Mouse (Mus musculus) retina, postnatal 7 days (tissue): ENCODE measurements around the gene Pheta2.
A peak's percentile ranks its signal among the peaks of the same experiment; 100 is the strongest.
"Not testable (repeated sequence)": the region's sequence is repeated elsewhere in the genome, so short reads cannot be mapped to it uniquely, and the experiment has no call there.

Experiments used
- DNase-seq: peaks from one replicate; pipeline ENCODE4 v3.0.0-alpha.2; 2012; ENCODE audit warnings: low read depth, low spot score

Pheta2 gene

DNA sequence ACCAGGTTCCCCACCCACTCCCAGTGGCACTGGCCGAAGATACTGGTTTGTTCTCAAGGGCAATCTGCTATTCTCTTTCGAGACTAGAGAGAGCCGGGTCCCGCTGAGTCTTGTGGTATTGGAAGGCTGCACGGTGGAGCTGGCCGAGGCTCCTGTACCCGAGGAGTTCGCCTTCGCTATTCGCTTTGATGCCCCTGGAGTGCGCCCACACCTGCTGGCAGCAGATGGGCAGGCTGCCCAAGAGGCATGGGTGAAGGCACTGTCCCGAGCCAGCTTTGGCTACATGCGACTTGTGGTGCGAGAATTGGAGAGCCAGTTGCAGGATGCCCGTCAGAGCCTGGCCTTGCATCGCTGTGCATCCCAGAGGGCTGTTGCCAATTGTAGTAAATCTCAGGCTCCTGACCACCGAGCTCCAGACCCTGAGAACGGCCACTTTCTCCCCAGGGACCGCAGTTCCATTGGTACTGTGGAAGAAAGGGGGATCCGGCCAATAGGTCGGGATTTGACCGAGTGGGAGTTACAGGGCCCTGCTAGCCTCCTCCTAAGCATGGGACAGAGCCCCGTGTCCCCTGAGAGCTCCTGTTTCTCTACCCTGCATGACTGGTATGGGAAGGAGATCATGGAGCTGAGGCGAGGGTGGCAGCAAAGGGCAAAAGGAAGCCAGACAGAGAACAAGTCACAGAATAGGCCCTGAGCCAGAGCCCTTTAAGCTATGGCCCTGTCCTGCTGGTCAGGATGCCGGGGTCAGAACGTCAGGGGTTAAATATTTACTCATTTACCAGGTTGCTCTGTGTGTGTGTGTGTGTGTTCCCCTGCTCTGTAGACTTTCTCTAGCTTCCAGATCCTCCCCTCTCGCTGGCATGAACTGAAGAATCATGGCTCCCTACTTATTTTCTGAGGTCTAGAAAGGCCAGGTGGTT is 4.9 kb downstream of the Pheta2 start:
- no peak for DNase-seq

DNA sequence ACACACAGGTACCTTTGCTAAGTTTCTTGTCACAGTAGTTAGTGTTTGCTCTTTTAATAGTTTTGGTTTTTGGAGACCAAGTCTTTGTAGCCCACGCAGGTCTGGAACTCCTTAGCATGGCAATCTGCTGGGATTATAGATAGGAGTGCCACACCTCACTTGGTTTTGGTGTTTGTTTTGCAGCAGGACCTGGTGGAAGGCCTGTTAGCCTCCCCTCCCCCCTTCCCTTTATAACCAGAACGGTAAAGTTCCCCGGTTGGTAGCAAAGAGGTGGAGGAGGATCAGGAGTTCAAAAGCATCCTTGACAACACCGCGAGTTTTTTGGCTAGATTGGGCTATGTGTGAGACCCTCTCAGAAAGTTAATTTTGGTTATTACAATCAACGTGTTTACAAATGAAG is 6.2 kb downstream of the Pheta2 start:
- DNase-seq, result no peak

DNA sequence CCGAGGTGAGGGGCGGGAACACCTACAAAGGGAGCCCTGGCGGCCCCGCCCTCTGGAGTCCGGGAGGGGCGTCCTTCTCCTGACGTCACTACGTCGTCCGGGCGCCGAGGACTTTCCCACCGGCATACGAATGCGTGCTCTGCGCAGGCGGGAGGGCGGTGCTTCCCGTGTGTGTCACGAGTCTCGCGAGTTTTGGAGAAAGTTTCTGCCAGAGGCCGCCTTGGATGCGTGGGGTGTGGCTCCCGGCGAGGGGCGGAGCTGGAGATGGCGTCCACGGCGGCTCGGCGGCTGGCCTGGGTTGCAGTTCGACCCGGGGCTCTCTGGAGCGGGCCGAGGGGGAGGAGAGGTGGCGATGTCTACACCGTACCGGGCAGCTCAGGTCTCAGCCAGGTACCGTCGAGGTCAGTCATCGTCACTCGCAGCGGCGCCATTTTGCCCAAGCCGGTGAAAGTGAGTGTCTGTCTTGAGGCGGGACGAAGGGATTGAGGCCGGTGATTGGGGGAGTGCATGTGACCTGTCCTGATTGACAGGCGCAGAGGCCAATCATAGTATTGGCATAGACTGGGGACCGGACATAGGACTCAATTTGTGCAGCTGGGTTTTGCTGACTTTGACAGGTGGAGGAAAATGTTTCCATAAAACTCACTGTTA is 7.2 kb downstream of the Pheta2 start:
- peak; percentile 99 for DNase-seq

DNA sequence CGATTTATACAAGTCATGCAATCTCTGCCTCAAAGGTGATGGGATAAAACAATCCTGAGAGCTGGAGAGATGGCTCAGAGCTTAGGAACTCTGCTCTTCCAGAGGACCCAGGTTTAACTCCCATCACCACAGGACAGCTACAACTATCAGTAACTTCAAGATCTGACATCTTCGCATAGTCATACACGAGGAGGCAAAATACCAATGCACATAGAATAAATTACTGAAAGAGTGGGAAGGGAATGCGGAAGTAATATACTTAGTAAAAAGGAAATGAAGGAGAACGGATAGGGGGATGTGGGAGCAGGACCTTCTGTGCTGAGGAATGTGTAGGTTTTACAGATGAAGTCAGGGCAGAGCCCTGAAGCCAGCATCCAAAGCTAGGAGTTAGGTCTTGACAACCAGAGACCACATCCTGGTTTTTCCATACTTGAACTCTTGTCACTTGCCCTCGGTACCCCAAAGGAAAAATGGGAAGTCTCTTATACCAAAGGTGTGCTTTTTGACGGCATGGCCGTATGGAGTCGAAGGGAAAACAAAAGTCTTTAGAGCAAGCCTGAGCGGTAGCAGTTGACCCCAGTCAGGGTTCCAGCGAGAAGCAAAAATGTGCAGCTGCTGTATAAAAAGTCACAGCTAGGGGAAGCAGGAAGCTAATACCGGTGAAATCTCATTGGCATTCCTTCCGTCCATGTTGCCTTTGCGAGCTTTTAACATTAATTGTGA is 8.0 kb downstream of the Pheta2 start:
- DNase-seq, result no peak

DNA sequence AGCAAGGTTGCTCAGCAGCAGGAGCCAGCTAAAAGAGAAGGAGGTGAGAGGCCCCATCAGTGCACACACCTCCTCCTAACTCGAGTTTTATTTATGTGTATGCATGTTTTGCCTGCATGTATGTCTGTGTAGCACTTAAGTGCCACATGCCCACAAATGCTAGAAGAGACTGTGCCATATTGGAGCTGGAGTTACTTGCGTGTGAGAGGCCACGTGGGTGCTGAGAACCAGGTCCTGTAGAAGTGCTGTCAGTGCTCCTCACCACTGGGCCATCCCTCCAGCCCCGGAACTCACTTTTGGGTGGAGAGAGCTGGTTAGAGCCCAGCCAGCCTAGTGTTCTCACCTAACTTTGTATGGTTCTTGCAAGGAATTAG is 8.5 kb downstream of the Pheta2 start:
- DNase-seq, result no peak

DNA sequence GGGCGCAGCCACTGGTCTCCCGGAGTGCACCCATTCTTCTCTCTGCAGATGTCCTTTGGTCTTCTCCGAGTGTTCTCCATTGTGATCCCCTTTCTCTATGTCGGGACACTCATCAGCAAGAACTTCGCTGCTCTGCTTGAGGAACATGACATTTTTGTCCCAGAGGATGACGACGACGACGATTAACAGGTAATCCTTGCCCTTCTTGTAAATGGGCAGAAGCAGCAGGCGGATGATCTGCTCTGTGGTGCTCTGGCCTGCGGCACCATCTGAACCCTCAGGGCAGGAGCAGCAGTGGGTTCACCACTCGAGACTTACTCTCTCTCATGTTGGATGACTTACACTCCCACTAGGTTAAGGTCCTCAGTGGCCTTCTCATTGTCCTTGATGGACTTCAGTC is 9.1 kb downstream of the Pheta2 start:
- no peak for DNase-seq

DNA sequence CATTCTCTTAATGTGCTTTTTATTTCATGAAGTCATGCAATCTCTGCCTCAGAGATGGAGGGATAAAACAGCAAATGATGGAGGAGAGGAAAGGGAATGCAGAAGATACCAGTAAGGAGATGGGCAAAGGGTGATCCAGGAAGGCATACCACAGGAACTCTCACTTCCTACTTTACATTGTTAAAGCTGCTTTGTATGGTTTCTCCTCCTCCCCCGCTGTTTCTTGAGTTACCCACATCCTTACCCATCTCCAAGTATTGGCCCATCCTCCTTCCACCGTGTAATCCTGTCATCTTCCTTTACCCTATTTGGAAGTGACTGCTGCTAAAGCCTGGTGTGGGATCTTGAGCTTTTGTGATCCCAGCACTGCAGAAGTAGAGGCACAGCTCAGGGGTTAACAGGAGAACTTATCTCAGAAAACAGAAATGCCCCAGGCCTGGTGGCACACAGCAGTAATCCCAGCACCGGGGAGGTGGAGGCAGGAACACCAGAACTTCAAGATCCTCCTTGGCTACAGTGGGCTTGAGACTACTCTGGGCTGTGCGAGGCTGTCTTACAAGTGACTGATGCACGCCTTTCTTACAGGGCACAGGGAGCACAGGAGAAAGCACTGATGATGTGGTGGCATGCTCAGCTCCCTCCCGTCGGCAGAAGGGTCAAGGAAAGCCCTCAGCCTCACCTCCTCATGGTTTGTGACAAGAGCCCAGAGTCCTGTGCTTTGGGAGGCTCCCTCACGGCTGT is 9.7 kb downstream of the Pheta2 start:
- no peak for DNase-seq

DNA sequence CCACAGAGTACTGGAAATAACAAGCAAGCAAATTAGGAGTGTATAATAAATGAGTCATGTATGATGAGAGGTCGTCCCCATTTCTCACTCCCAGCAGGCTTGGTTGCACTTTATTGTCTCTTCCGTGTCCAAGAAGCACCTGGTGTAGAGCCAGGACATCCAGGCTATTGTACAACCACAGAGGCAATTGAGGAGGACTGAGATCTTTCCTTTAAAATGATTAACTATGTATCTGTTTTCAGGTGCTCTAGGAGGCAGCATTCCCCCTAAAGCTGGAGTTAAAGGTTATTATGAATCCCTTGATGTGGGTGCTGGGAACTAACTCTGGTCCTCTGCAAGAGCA is 10.2 kb downstream of the Pheta2 start:
- no peak for DNase-seq

DNA sequence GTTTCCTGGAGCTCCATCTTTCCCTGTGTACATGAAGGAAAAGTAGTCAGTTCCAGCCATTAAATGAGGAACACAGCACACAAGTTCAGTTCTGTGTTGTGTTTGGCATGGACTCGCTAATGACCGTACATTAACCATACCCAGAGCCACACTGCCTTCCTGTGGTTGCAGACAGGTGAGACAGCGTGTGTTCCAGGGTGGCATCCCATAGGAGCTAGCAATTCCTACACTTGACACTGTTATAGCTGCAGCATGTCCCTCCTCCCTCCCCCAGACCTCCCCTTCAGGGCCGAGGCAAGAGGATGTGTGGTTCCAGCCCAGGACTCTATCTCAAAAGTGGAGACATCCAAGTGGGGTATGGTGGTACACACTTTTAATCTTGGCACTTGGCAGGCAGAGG is 11.6 kb downstream of the Pheta2 start:
- no peak for DNase-seq

DNA sequence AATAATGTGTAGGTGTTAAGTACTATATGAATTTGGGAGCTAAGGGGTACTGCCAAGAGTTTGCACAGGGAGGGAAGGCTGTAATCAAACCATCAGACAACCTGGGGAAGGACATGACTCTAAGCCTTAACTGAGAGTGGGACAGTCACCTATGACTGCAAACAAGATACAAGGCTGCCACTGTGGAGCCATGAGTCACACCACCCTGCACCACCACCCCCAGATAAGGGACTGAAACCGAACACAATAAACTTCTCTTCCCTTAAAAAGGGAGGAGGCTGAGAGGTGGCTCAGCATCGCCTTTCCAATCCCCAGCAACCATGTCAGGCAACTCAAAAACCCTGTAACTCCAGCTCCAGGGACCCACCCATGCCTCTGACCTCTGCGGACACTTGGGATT is 12.7 kb downstream of the Pheta2 start:
- DNase-seq, result no peak

DNA sequence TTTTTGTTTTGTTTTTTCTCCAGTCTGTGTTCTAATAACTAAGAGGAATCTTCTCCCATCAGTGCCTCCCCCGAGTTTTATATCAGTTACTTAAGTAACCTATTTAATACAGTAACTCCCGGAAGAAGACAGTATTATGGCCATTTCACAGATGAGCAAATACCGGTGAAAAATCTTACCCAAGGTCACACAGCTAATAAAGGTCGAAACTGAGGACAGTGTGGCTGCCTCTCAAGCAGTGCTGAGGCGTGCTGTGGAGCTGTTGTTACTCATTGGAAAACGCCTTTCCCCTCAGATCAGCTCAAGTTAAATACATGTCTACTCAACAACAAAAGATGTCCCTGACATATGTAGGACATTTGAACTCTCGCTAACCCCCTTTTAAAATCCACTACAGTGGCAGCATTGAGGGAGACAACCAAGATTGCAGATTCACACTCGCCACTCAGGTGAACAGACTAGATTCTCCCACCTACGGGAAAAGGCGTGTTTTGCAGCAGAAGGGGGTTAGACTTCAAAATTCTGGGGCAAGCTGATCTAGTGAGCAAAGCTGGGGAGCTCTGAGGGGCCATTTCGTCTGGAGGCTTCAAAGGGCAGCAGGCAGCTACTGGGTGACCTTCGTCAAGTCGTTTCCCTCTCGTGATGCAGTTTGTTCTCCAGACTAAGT is 14.5 kb downstream of the Pheta2 start:
- no peak for DNase-seq

DNA sequence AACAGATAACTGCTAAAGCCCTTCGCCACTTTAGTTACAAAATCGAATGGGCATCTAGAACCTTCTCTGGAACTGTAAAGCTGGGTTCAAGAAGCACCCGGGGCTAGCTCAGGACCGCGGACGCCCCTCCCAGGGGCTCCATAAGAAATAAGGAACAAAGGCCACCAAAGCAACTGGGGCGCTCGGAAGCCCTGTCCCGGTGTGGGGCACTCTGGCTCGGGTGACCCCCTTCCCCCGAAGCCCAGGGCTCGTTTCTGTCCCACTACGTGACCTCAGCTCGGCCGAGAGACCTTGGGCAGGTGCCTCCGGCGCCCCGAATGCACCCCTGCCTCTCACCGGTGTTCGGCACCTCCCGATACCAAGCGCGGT is 15.0 kb downstream of the Pheta2 start:
- DNase-seq, result no peak

DNA sequence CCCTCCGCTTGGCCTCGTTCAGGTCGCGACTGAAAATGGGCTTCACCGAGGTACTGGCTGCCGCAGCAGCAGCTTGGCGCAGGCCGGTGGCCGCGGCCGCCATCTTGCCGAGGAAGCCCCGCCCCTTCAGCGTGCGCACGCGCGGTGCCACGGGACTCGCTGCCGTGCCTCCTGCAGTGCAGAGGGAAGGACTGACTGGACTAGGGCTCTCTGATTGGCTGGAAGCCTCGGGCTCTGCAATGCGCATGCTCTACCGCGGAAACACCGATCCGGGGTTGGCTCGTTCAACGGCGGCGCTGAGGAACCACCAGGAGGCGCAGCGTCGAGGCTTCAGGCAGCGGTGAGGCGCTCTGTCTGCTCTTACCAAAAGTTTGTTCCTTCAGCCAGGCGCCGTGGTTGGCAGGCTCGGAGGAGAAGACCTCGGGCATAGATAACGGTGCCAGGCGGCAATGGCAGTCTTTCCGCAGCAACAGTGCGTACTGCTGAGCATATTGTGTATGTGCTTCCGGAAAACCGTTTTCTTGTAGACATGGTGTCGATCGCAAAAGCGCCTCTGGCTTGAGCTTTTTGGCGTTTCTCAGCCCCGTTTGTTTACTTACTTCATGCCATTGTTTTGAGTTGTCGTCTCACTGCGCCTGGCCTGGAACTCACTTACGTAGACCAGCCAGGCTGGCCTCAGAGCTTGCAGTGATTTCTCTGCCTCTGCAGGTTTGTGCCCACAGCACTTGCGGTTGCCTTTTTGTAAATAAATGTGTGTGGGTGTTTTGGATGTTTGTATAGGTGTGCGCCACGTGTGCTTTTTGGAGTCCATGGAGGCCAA is 15.6 kb downstream of the Pheta2 start, which contains the start of gene Ndufa6:
Ndufa6 (minus strand) TSS at position 197 of the 820 bp plus-strand sequence.
- peak; percentile 95 for DNase-seq

DNA sequence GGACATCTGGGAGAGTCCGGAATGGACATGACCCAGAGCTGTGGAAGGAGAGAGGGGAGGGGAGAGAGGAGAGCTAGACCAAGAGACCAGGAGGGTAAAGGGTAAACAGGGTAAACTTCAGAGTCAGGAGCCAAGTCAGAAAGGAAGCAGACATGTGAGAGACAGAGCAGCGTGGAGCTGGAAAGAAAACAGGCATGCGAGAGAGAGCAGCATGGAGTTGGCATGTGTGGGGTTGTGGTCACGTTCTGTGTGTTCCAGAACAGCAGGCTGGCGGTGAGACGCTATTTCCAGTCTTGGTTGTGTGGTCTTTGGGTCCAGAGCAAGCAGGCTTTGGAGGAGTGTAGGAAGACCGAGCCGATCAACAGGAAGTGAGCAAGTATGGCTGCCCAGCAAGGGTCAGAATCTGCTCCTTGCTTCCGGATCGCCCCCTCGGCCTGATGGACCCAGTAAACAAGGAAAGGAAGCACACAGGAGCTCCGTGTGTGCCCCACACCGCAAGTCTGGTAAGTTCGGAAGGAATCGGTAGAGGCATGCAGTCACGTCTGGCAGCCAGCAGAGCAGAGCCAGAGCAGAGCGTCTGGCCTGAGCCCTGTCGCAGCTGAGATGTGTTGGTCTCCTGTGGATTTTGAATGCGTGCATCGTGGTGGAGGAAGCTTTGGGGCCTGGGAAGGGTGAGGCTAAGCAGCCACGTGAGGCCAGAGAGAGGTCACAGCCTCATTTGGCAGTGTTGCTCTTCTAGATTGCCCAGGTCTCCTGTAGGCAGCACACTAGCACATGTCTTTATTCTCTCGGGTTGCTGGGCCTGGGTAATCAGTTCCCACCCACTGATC is 19.9 kb downstream of the Pheta2 start:
- DNase-seq, result no peak

DNA sequence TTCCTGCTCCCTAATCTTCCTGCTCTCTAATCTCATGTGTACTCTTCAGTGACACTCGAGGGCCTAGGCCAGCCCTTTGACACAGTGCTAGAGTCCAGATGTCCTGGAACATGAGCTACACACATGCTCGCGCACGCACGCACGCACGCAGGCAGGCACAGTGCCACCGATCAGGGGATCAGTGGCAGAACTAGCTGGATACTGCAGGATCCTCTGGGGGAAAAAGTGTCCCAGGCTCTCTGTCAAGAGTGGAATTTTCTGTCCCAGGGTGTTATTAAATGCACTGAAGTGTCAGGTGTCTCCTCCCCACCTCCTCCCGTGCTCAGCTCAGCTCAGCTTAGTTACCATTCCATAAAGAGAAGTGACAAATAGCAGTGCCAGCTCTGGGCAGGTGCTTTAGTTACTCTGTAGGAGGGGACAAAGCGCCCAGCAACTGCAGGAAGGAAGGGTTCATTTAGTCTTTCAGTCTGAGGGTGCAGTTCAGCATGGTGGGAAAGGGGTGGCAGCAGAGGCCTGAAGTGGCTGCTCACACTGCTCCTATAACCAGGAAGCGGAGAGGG is 22.8 kb downstream of the Pheta2 start:
- no peak for DNase-seq

DNA sequence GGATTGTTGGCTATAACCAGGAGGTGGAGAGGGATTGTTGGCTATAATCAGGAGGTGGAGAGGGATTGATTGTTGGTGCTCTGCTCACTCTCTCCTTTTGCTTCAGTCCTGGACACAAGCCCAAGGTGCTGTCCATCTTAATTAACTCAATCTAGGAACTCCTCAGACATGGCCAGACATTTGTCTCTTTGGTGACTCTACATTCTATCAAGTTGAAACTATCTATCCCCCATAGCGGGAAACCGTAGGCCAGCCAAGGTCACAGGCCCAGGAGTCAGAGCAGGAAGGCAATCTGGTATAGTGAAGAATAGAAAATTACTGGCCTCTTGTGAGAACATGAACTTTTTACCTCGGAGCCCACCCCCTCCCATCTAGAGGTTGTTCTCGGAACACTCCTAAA is 23.5 kb downstream of the Pheta2 start:
- no peak for DNase-seq

DNA sequence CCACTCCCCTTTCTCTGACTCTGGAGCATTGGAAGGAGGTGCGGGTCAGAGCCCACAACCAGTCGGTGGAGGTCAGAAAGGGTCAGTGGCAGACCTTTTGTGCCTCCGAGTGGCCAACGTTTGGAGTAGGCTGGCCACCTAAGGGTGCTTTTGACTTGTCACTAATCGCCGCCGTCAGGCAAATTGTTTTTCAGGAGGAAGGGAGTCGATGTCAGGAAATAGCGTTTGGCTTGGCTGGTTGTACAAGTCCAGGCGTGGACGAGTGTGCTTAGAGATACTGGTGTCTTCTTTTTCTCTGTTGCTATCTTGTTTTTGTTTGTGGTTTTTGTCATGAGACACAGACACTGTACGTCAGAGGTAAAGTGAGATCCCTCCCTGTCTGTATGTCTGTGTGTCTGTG is 25.1 kb downstream of the Pheta2 start:
- not testable (repeated sequence) for DNase-seq

DNA sequence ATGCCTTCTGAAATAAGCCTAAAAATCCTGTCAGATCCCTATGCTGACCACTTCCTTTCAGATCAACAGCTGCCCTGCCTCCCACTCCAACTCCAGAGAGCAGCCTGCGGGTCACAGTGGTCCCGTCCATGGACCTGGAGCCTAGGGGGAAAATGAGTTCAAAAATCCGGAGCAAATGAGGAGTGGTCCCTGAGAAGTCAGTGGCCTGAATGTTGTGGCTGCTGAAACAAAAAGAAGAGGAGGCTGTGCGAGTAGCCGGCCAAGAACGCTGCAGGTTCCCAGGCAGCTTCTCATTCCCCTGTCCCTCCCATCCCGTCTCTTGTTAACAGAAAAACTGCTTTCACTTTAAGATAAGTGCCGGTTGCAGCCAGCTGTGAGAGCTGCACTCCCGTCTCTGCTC is 25.8 kb downstream of the Pheta2 start:
- not testable (repeated sequence) for DNase-seq

DNA sequence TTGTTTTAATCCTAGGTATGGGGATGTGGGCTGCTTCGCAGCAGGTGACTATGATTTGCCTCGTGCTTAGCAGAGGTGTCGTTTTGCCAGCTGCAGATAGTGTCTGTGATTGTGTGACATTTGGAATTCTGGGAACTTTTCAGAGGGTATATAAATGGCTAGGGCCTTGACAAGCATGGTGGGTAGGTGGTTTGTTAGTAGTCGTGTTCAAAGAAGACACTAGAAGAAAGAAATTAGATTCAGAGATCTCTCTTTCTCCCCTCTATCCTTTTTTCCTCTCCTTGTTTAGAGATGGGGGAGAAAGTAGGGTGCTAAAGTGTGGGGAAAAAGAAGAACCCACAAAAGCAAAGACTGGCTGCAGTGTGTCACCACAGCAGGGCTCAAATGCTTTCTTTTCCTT is 29.4 kb downstream of the Pheta2 start:
- DNase-seq, result no peak
